Mouse (Mus musculus) liver, postnatal 0 days (tissue): Measurements from ENCODE around the gene Bcl9.

Experiments used
- CTCF ChIP-seq: sonication (generic); IDR thresholded peaks from 2 replicates; pipeline ENCODE4 v1.5.1; 2016; ENCODE audit warnings: antibody characterized with exemption, low read depth
- EP300 ChIP-seq: IDR thresholded peaks from 2 replicates; pipeline ENCODE4 v1.6.1; 2016; ENCODE audit warnings: antibody characterized with exemption, low read depth, mild to moderate bottlenecking

DNA sequence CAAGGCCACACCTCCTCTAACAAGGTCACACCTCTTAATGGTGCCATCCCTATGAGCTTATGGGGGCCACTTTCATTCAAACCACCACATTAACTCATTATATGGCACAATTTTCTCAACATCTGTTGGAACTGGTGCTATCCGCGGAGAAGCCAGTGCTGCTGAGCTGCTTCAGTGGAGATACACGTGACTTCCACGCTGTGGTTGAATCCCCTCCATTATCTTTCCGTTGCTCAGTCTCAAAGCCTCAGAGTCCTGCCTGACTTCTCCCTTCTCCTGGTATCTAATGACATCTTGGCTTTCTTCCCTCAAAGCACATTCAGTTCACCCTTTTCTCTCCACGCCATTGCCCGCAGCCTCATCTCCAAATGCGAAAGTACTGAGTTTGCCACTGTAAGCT, 101.1 kb downstream of the Bcl9 start:
- no peak for TF ChIP-seq CTCF
- no peak for TF ChIP-seq EP300
